Comparison of ENCODE assay signal across 8 mouse cellular contexts in genomic region chr2:93226606-93227595, GRCm38 (mm10). TPM values are rescaled to one million over a fixed set of nuclear protein-coding genes. Genes with fewer than 3 reads are reported as not detected.
DNase-seq lines count a peak whose midpoint lies in the region; ATAC-seq lines count a peak whose summit lies in the region.

No protein-coding gene starts in this region.

- peaks cover 20% of the 10 kb centered on the region for H3K4me1 ChIP-seq in embryonic facial prominence, embryonic 14.5 days (ENCODE audit: control insufficient read depth, insufficient read depth, low read length)
- peaks cover 28% of the 10 kb centered on the region for H3K4me1 ChIP-seq in heart, embryonic 11.5 days (ENCODE audit: control insufficient read depth, insufficient read depth, low read length)
- peaks cover 36% of the 10 kb centered on the region for H3K4me1 ChIP-seq in kidney, embryonic 16.5 days (ENCODE audit: insufficient read depth, low read length)
- H3K4me1 ChIP-seq in neural tube, embryonic 12.5 days: peaks cover 58% of the 10 kb centered on the region

- ATAC-seq in embryonic facial prominence, embryonic 14.5 days (ENCODE audit: low read depth): peak; percentile 73
- peak; percentile 13; the same call in 1 of the 2 replicates for ATAC-seq in heart, embryonic 11.5 days (replicated peaks; ENCODE audit: insufficient number of reproducible peaks, low FRiP score, low TSS enrichment)
- peak; percentile 80 for ATAC-seq in kidney, embryonic 16.5 days (ENCODE audit: low FRiP score, low TSS enrichment)
- ATAC-seq in neural tube, embryonic 12.5 days (ENCODE audit: low FRiP score, low read depth): peak; percentile 71

- H3K9me3 ChIP-seq in embryonic facial prominence, embryonic 14.5 days (ENCODE audit: control insufficient read depth, low read length): no peaks in the 10 kb centered on the region
- H3K9me3 ChIP-seq in heart, embryonic 11.5 days (replicated peaks; ENCODE audit: control insufficient read depth, low read length): no peaks in the 10 kb centered on the region
- no peaks in the 10 kb centered on the region for H3K9me3 ChIP-seq in kidney, embryonic 16.5 days (ENCODE audit: low read length)
- H3K9me3 ChIP-seq in neural tube, embryonic 12.5 days: no peaks in the 10 kb centered on the region

- DNase-seq in 3T3-L1 (ENCODE audit: low read depth, low spot score): peak; percentile 35
- DNase-seq in adrenal gland, postnatal 4 days (ENCODE audit: low spot score in 2 of 2): peak; percentile 86 to 90
- peak; percentile 87 for DNase-seq in embryonic facial prominence, embryonic 14.5 days (ENCODE audit: low spot score)
- peak; percentile 81 for DNase-seq in liver
- peak; percentile 10 for DNase-seq in telencephalon, adult 2 months (ENCODE audit: low read depth, low spot score)

- H3K4me3 ChIP-seq in embryonic facial prominence, embryonic 14.5 days (ENCODE audit: low read depth, low read length): no peak overlapping the region
- H3K4me3 ChIP-seq in heart, embryonic 11.5 days (ENCODE audit: low read depth, low read length): no peak overlapping the region
- H3K4me3 ChIP-seq in kidney, embryonic 16.5 days (ENCODE audit: low read length): no peak overlapping the region
- no peak overlapping the region; the same call in 1 of the 2 replicates for H3K4me3 ChIP-seq in neural tube, embryonic 12.5 days

- no peaks in the 10 kb centered on the region for H3K27me3 ChIP-seq in embryonic facial prominence, embryonic 14.5 days (replicated peaks; ENCODE audit: control insufficient read depth, insufficient read depth, low read length)
- H3K27me3 ChIP-seq in heart, embryonic 11.5 days (ENCODE audit: control insufficient read depth, insufficient read depth, low read length): no peaks in the 10 kb centered on the region
- H3K27me3 ChIP-seq in kidney, embryonic 16.5 days (ENCODE audit: insufficient read depth, low read length): no peaks in the 10 kb centered on the region
- no peaks in the 10 kb centered on the region for H3K27me3 ChIP-seq in neural tube, embryonic 12.5 days (replicated peaks)

- H3K27ac ChIP-seq in embryonic facial prominence, embryonic 14.5 days (replicated peaks; ENCODE audit: low read depth, low read length): peak overlapping the region; percentile 39
- H3K27ac ChIP-seq in heart, embryonic 11.5 days (ENCODE audit: low read depth, low read length): no peak overlapping the region
- peak overlapping the region; percentile 87 for H3K27ac ChIP-seq in kidney, embryonic 16.5 days (ENCODE audit: low read length)
- H3K27ac ChIP-seq in neural tube, embryonic 12.5 days: peak overlapping the region; percentile 83

- H3K4me2 ChIP-seq in embryonic facial prominence, embryonic 14.5 days (ENCODE audit: low read depth, low read length): no peak overlapping the region
- no peak overlapping the region for H3K4me2 ChIP-seq in heart, embryonic 11.5 days
- H3K4me2 ChIP-seq in kidney, embryonic 16.5 days (replicated peaks; ENCODE audit: low read depth, low read length): peak overlapping the region; percentile 33
- H3K4me2 ChIP-seq in neural tube, embryonic 12.5 days (replicated peaks): peak overlapping the region; percentile 46

- H3K9ac ChIP-seq in embryonic facial prominence, embryonic 14.5 days (ENCODE audit: low read depth, low read length): no peak overlapping the region
- no peak overlapping the region for H3K9ac ChIP-seq in heart, embryonic 11.5 days (ENCODE audit: low read depth, low read length)
- peak overlapping the region; percentile 45; the same call in 1 of the 2 replicates for H3K9ac ChIP-seq in kidney, embryonic 16.5 days (replicated peaks; ENCODE audit: low read length)
- 0 out of 2 replicates have a peak overlapping the region, but pooled peaks have one; percentile 3 for H3K9ac ChIP-seq in neural tube, embryonic 12.5 days

- H3K36me3 ChIP-seq in embryonic facial prominence, embryonic 14.5 days (ENCODE audit: control insufficient read depth, insufficient read depth, low read length): no peaks in the 10 kb centered on the region
- H3K36me3 ChIP-seq in heart, embryonic 11.5 days (ENCODE audit: control insufficient read depth, insufficient read depth, low read length): 0 out of 2 replicates have a peak, but pooled peaks cover 3% of the 10 kb centered on the region
- H3K36me3 ChIP-seq in kidney, embryonic 16.5 days (ENCODE audit: insufficient read depth, low read length): no peaks in the 10 kb centered on the region; the same call in 1 of the 2 replicates
- peaks cover 15% of the 10 kb centered on the region for H3K36me3 ChIP-seq in neural tube, embryonic 12.5 days

- WGBS in embryonic facial prominence, embryonic 14.5 days: 18% methylated on average over 19 of the region's 20 CpGs
- 24% methylated on average over 20 of the region's 20 CpGs for WGBS in heart, embryonic 11.5 days (ENCODE audit: insufficient replicate concordance)
- 12% methylated on average over 19 of the region's 20 CpGs for WGBS in kidney, embryonic 16.5 days
- 3% methylated on average over 20 of the region's 20 CpGs for WGBS in neural tube, embryonic 12.5 days

RNA-seq across cellular contexts. Expression of gene Trp53i11, which starts 39.6 kb away (rescaled TPM):
- 100 to 1,000 TPM; 114 to 117 TPM for total RNA-seq in adrenal gland, postnatal 4 days (2021)
- polyA plus RNA-seq in embryonic facial prominence, embryonic 14.5 days (2014; fragmentation: Nextera tagmentation; extraction: Ambion mirVana): 33.6 and 37.5 TPM in 2 replicates
- polyA plus RNA-seq in heart, embryonic 11.5 days (2014; fragmentation: Nextera tagmentation; extraction: Ambion mirVana): 23.6 and 27.7 TPM in 2 replicates
- 36.5 and 48.8 TPM in 2 replicates for polyA plus RNA-seq in kidney, embryonic 16.5 days (2015; fragmentation: Nextera tagmentation; extraction: Ambion mirVana)
- 144 and 230 TPM in 2 replicates for polyA plus RNA-seq in neural tube, embryonic 12.5 days (2016; fragmentation: Nextera tagmentation; extraction: Ambion mirVana)

Comparison
In these comparisons a context has a peak if more than half of its experiments do, and no peak if none do; other contexts are left out.
1. DNase-seq: peak in every context shown above with its lines; median percentile 88 in adrenal gland, postnatal 4 days; 87 in embryonic facial prominence, embryonic 14.5 days; 81 in liver; 35 in 3T3-L1; 10 in telencephalon, adult 2 months.
2. ATAC-seq: peak in every context shown above with its lines; median percentile 80 in kidney, embryonic 16.5 days; 73 in embryonic facial prominence, embryonic 14.5 days; 71 in neural tube, embryonic 12.5 days; 13 in heart, embryonic 11.5 days.
3. H3K4me2 ChIP-seq: peak in kidney, embryonic 16.5 days (single experiment) and neural tube, embryonic 12.5 days (single experiment); none in embryonic facial prominence, embryonic 14.5 days (single experiment) and heart, embryonic 11.5 days (single experiment).
4. H3K9ac ChIP-seq: peak in kidney, embryonic 16.5 days (single experiment) and neural tube, embryonic 12.5 days (single experiment); none in embryonic facial prominence, embryonic 14.5 days (single experiment) and heart, embryonic 11.5 days (single experiment).